Mouse (Mus musculus) gastrocnemius, postnatal 4 days (tissue): ENCODE measurements around the gene Map3k4. TPM values are rescaled to one million over a fixed set of nuclear protein-coding genes. Genes with fewer than 3 reads are reported as not detected.

Experiments used
- DNase-seq, 2 experiments: peaks; one replicate each; pipeline ENCODE4 v3.0.0; 2021 to 2022; ENCODE audit warnings: low spot score in 2 of 2, mixed read lengths in 2 of 2
- total RNA-seq, 2 experiments: library from RNA; stranded (reverse); gene quantifications; 2 replicates each; pipeline ENCODE4 v1.2.3; 2021

Gene Map3k4
- total RNA-seq, 2 experiments from 2014 or later = 26.1 to 32.0 TPM

- no peak for DNase-seq
These were observed 132.3 kb downstream of the Map3k4 start for GRCm38 (mm10) chr17:12186341-12186740.

GRCm38 (mm10) chr17:12185855-12186254, 132.7 kb downstream of the Map3k4 start:
- DNase-seq = no peak

- no peak for DNase-seq
These were observed 134.3 kb downstream of the Map3k4 start for GRCm38 (mm10) chr17:12184283-12184682.

GRCm38 (mm10) chr17:12182702-12183485, 135.7 kb downstream of the Map3k4 start:
- no peak for DNase-seq

GRCm38 (mm10) chr17:12179766-12180165, 138.8 kb downstream of the Map3k4 start:
- DNase-seq = no peak

- DNase-seq = no peak
These were observed 139.3 kb downstream of the Map3k4 start for GRCm38 (mm10) chr17:12179339-12179738.

Other genes with a start within 250 kb of the Map3k4 start
- 10 to 100 TPM; 11.2 to 13.5 TPM for gene Agpat4, start 200.1 kb downstream of the Map3k4 start, total RNA-seq
- 1 to 10 TPM in 1 of 2 experiments, under 1 TPM in 1; 0.52 to 4.1 TPM for gene Plg, start 59.8 kb upstream of the Map3k4 start, total RNA-seq
- 1 to 10 TPM; 1.3 to 2.7 TPM for gene Slc22a3, start 188.9 kb upstream of the Map3k4 start, total RNA-seq